Mouse (Mus musculus) midbrain, embryonic 15.5 days (tissue): ENCODE data around the gene Nfia. TPM values are rescaled to one million over a fixed set of nuclear protein-coding genes. Genes with fewer than 3 reads are reported as not detected.
A peak's percentile ranks its signal among the peaks of the same experiment; 100 is the strongest.

Experiments
- ATAC-seq: fragments of 200-750 bp; cut with Nextera tagmentation; replicated peaks from 2 replicates; pipeline ENCODE4 v1.8.0; 2017; ENCODE audit warnings: moderate TSS enrichment
- H3K27ac ChIP-seq: fragments of 300-500 bp; sonication (generic); 2 replicates; pipeline ENCODE4 v1.5.1; 2015; ENCODE audit warnings: mild to moderate bottlenecking, inconsistent platforms
- H3K27me3 ChIP-seq: fragments of 300-500 bp; sonication (generic); replicated peaks from 2 replicates; pipeline ENCODE4 v1.6.1; 2015; ENCODE audit warnings: inconsistent platforms
- H3K36me3 ChIP-seq: fragments of 300-500 bp; sonication (generic); replicated peaks from 2 replicates; pipeline ENCODE4 v1.6.1; 2015; ENCODE audit warnings: inconsistent platforms
- H3K4me1 ChIP-seq: fragments of 300-500 bp; sonication (generic); 2 replicates; pipeline ENCODE4 v1.6.1; 2015; ENCODE audit warnings: inconsistent platforms
- H3K4me2 ChIP-seq: fragments of 300-500 bp; sonication (generic); 2 replicates; pipeline ENCODE4 v1.6.1; 2015; ENCODE audit warnings: inconsistent platforms, mild to moderate bottlenecking, moderate library complexity
- H3K4me3 ChIP-seq: fragments of 300-500 bp; sonication (generic); 2 replicates; pipeline ENCODE4 v1.5.1; 2015; ENCODE audit warnings: mild to moderate bottlenecking, inconsistent platforms
- H3K9ac ChIP-seq: fragments of 300-500 bp; sonication (generic); 2 replicates; pipeline ENCODE4 v1.6.1; 2015; ENCODE audit warnings: mild to moderate bottlenecking, inconsistent platforms
- H3K9me3 ChIP-seq: fragments of 300-500 bp; sonication (generic); 2 replicates; pipeline ENCODE4 v1.6.1; 2016; ENCODE audit warnings: inconsistent platforms
- WGBS: fragments of 180-500 bp; shearing (Covaris S2); methylation state at CpG from one replicate; pipeline ENCODE4 v1.1.7; 2015; ENCODE audit warnings: mixed read lengths; 5-methylcytosine and 5-hydroxymethylcytosine counted together
- polyA plus RNA-seq: library from polyadenylated mRNA; unstranded; fragments of >200 nt; fragmentation: Nextera tagmentation; extraction: Ambion mirVana; gene quantifications from 2 replicates; pipeline ENCODE4 v1.2.1, GENCODE M21; 2015

The Nfia gene
- polyA plus RNA-seq, 1 experiment from 2014 or later: 26.5 TPM

DNA sequence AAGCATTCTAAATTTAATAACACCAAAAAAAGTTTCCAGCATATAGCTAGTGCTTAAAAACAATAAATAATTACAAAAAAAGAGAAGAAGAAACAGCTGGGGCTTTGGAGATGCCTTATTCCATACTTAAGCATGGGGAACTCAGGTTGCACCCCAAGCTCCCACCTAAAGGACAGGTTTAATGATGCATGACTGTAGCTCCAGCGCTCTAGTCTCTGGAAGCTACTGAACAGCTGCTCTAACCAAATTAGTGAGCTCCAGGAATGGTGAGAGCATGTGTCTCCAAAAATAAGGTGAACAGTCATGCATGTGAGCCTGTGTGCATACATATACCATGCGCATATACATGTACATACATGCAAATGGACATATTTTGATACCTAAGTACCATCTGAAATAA is 200.5 kb downstream of the Nfia start:
- H3K9ac ChIP-seq: no peak overlapping the region
- no peaks in the 10 kb centered on the region for H3K27me3 ChIP-seq
- 83% methylated on average over 2 of the region's 2 CpGs for WGBS
- no peaks in the 10 kb centered on the region for H3K36me3 ChIP-seq
- no peaks in the 10 kb centered on the region for H3K4me1 ChIP-seq
- no peak overlapping the region for H3K4me3 ChIP-seq
- ATAC-seq: no peak
- H3K4me2 ChIP-seq: no peak overlapping the region
- no peaks in the 10 kb centered on the region for H3K9me3 ChIP-seq
- no peak overlapping the region for H3K27ac ChIP-seq

DNA sequence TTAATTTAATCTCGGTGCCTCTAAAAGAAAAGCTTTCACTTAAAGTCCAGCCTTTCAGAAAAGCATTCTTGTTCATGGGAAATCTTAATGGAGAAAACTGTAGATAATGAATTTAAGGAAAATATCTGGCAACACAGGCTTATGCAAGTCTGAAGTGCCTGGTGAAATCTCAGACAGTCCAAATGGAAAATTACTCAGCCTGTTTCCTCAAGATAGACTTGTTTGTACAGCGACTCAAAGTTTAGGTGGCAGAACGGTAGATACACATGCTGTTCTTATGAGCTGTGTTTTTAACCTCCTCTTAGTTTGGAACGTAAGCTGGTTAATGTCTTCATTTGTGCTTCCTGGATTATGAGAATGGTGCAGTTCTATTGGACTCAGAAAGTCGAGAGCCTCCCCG is 201.5 kb downstream of the Nfia start:
- 85% methylated on average over 6 of the region's 6 CpGs for WGBS
- no peaks in the 10 kb centered on the region for H3K36me3 ChIP-seq
- no peaks in the 10 kb centered on the region for H3K27me3 ChIP-seq
- no peak for ATAC-seq
- no peak overlapping the region for H3K27ac ChIP-seq
- no peaks in the 10 kb centered on the region for H3K9me3 ChIP-seq
- no peak overlapping the region for H3K9ac ChIP-seq
- no peaks in the 10 kb centered on the region for H3K4me1 ChIP-seq
- no peak overlapping the region for H3K4me3 ChIP-seq
- H3K4me2 ChIP-seq: no peak overlapping the region

DNA sequence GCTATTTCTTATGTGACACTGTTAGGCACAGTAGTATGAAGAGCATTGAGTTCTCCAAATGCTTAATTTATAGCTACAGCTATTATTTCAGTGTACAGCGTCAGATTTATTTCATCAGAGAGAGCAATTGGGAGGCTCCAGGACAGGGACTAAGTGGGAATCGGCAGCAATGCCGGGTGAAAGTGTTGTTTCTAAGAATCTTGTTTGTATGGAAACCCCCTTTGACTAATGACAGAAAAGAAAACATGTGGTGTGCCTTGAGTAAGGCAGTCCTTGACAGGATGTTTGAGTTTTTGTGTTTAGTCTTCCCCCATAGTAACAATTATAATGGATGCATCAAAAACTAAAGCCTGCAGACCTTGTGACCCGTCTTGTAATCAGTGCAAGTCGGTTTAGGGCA is 204.4 kb downstream of the Nfia start:
- Histone ChIP-seq H3K4me2 (no peak overlapping the region), H3K27me3 (no peaks in the 10 kb centered on the region), H3K9ac (no peak overlapping the region), H3K4me1 (no peaks in the 10 kb centered on the region), H3K27ac (no peak overlapping the region), H3K36me3 (no peaks in the 10 kb centered on the region), H3K4me3 (no peak overlapping the region), H3K9me3 (no peaks in the 10 kb centered on the region)
- WGBS: 74% methylated on average over 5 of the region's 5 CpGs
- ATAC-seq: no peak

DNA sequence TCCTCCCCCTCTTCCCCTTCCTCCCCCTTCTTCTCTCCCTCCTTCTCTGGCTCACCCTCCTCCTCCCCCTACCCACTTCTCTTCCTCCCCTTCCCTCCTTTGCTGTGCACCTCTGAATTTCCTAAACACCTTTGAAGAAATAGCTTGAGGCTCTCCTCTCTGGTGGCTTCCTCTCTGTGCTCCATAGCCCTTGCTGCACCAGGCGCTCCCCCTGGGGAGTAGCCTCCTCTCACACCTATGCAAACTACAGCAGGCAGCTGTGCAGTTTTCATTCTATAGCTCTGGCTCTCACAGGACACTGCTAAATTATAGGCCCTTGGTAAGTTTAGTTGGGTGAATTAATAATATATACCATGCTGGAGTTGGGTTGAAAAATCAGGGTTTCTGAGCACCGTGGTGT is 211.8 kb downstream of the Nfia start:
- Histone ChIP-seq H3K4me2 (no peak overlapping the region), H3K4me3 (no peak overlapping the region), H3K9me3 (no peaks in the 10 kb centered on the region), H3K27ac (no peak overlapping the region), H3K4me1 (peaks cover 4% of the 10 kb centered on the region; the same call in 1 of the 2 replicates), H3K36me3 (no peaks in the 10 kb centered on the region), H3K27me3 (no peaks in the 10 kb centered on the region), H3K9ac (no peak overlapping the region)
- no peak for ATAC-seq
- 94% methylated on average over 2 of the region's 2 CpGs for WGBS

DNA sequence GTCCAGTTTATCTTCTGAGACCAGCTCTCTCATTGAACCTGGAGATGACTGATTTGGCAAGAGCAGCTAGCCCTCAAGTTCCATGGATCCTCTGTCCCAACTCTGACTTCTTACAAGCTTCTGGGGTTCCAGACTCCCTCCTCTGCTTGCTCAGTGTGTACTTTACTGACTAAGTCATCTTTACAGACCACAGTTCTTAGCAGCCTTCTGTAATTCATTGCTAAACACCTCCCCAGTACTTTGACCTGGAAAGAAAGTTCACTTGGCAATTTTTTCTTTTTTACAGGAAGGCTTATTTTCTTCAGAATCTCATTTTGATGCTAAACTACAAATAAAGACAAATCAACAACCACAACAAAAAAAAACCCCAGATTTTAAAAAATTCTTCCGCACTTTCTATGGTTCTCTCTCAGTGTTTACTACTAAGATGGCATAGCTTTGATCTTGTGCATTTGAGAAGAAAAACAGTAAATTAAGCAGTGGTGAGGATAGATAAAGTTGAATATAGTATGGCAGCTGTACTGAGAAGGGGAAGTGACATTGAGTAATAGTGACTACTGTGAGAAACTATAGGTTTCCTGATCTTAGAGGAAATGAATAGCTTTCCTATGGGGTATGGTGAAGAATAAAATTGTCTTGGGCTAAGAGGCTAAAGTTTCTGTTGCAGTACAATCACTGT is 213.7 kb downstream of the Nfia start:
- no peak overlapping the region for H3K4me2 ChIP-seq
- no peak overlapping the region for H3K27ac ChIP-seq
- ATAC-seq: no peak
- no peaks in the 10 kb centered on the region for H3K27me3 ChIP-seq
- H3K9ac ChIP-seq: no peak overlapping the region
- WGBS: 92% methylated on average over 1 of the region's 1 CpGs
- H3K9me3 ChIP-seq: no peaks in the 10 kb centered on the region
- no peak overlapping the region for H3K4me3 ChIP-seq
- no peaks in the 10 kb centered on the region for H3K36me3 ChIP-seq
- H3K4me1 ChIP-seq: peaks cover 4% of the 10 kb centered on the region; the same call in 1 of the 2 replicates

DNA sequence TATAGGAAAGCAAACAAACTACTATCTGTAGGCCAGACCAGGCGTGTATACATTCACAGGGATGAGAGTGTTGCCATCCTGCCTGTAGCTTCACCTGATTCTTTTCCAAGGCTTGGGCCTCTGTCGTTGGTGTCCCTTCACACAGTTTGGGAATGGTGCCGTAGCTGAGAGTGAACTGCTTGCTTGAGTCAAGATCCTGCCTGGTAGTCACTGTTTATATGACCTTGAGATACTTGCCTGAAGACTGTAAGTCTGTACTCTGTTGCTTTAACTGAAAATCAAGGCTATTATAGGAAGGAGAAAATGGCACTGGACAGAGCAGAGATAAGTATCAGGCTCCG is 214.2 kb downstream of the Nfia start:
- WGBS: 86% methylated on average over 4 of the region's 4 CpGs
- no peaks in the 10 kb centered on the region for H3K36me3 ChIP-seq
- no peaks in the 10 kb centered on the region for H3K9me3 ChIP-seq
- no peak overlapping the region for H3K4me3 ChIP-seq
- H3K27me3 ChIP-seq: no peaks in the 10 kb centered on the region
- no peak overlapping the region for H3K9ac ChIP-seq
- H3K4me1 ChIP-seq: peaks cover 4% of the 10 kb centered on the region; the same call in 1 of the 2 replicates
- no peak for ATAC-seq
- H3K27ac ChIP-seq: no peak overlapping the region
- H3K4me2 ChIP-seq: no peak overlapping the region

DNA sequence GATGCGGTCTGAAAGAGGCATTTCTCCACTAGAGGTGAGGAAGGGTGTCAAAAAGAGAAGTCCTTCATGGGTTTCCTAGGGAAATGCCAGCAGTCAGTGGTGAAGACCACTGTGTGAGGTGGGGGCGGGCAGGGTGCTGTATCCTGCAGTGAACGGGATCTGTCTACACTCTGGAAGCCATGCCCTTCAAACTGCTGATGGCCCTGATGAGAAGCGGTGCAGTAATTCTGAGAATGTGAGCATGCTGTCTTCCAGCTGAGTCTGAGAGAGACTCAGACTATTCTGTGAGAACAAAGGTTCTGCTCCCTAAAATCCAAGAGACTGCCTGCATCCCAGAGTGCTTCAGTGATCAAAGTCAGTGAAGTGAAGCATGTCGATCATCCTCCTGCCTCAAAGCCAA is 216.2 kb downstream of the Nfia start:
- Histone ChIP-seq H3K27me3 (no peaks in the 10 kb centered on the region), H3K36me3 (no peaks in the 10 kb centered on the region), H3K9ac (no peak overlapping the region), H3K27ac (0 out of 2 replicates have a peak overlapping the region, but pooled peaks have one; percentile 50), H3K4me1 (peaks cover 7% of the 10 kb centered on the region; the same call in 1 of the 2 replicates), H3K4me3 (no peak overlapping the region), H3K9me3 (no peaks in the 10 kb centered on the region), H3K4me2 (no peak overlapping the region)
- WGBS: 27% methylated on average over 5 of the region's 5 CpGs
- no peak for ATAC-seq

DNA sequence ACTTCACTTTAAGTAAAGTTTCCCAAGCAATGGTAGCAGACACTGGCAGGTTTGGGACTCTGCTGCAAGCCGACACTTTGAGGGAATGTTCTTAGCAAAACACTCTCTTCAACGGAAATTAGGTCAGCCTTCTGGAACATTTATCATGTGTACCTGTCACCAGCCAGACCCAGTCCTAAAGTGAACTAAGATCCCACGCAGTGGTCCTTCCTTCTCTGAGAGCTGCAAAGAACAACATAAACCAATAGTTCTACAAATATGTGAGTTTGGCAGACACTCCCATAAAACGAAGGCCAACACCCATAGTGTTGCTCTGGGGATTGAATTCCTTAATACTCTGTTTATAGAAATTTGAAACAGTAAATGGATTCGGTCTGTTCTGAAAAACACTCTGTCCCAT is 217.9 kb downstream of the Nfia start:
- Histone ChIP-seq H3K4me1 (peaks cover 7% of the 10 kb centered on the region; the same call in 1 of the 2 replicates), H3K9me3 (no peaks in the 10 kb centered on the region), H3K27ac (no peak overlapping the region), H3K27me3 (no peaks in the 10 kb centered on the region), H3K36me3 (no peaks in the 10 kb centered on the region), H3K9ac (no peak overlapping the region), H3K4me2 (no peak overlapping the region), H3K4me3 (no peak overlapping the region)
- 79% methylated on average over 5 of the region's 5 CpGs for WGBS
- no peak for ATAC-seq

DNA sequence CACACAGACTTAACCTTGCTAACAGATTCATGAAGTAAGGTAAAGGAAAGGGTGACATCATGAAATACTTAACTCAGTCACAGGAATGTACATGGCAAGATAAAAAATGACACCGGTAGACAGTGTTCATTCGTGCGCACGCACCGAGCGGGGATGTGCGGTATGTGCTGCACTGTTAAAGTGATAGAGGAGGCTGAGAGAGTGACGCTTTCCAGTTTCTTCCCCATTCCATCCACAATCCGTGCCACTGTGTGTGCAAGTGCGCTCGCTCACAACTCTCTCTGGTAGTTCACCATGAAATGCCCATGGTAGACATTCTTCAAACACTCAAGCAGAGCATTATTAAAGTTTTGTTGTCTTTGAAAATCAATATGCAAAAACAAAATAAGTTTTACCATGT is 218.9 kb downstream of the Nfia start:
- no peaks in the 10 kb centered on the region for H3K36me3 ChIP-seq
- H3K4me3 ChIP-seq: no peak overlapping the region
- H3K27ac ChIP-seq: no peak overlapping the region
- H3K4me2 ChIP-seq: no peak overlapping the region
- no peaks in the 10 kb centered on the region for H3K9me3 ChIP-seq
- ATAC-seq: no peak
- H3K27me3 ChIP-seq: no peaks in the 10 kb centered on the region
- H3K9ac ChIP-seq: no peak overlapping the region
- H3K4me1 ChIP-seq: peaks cover 7% of the 10 kb centered on the region; the same call in 1 of the 2 replicates
- 74% methylated on average over 11 of the region's 11 CpGs for WGBS

DNA sequence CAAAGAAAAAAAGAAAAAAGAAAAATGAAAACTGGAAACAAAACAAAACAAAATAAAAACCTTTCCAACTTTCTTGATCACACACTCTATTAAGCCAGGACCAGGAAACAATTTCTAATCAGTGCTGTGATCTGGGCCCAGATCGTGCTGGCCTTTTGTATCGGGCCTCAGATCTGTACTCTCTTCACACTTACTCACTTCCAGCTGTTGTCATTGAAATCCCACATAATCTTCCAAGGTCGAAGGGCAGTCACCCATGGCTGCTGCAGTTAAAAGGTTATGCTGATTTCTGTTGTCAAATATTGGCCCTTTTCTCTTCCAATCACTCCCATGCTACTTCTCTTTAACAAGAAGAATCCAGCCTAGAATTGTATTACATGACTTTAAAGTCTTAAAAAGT is 219.3 kb downstream of the Nfia start:
- no peak for ATAC-seq
- Histone ChIP-seq H3K36me3 (no peaks in the 10 kb centered on the region), H3K4me1 (peaks cover 10% of the 10 kb centered on the region), H3K27me3 (no peaks in the 10 kb centered on the region), H3K4me2 (no peak overlapping the region), H3K27ac (no peak overlapping the region), H3K9me3 (no peaks in the 10 kb centered on the region), H3K9ac (no peak overlapping the region), H3K4me3 (no peak overlapping the region)
- 17% methylated on average over 3 of the region's 3 CpGs for WGBS

DNA sequence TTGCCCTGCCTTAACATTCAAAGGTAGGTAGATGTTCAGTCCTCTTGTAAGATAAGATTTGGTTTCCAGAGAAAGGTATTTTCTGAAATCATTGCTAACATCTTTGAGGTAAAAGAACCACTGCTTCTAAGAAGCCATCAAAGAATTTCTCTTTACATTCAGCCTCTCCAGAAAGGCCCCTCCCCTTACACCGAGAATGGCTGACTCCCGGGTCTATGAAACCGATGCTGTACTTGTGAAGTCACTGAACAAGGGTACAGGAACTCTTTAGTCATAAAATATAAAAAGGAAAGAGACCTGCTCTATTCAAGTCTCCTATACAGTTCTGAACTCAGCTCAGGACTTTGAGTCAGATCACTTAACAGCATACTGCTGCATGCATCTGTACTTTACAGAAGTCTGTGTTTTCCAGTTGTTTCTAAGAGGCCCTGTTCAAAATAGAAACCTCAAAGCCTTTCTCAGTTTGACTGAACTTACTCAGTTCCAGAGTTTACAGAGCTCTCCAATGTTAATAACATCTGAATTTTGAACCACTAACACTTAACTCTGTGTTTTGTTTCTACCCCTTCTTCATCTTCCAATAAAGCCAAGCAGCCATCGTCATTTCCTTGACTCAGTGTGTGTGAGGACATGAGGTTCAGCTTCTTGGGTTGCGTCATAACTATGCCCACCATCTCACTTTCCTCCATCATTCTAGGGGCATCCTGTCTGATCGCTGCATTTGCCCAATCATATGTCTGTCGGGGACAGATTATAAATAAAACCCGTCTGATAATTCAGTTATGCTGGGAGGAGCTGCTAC is 223.6 kb downstream of the Nfia start:
- H3K36me3 ChIP-seq: no peaks in the 10 kb centered on the region
- no peak for ATAC-seq
- no peaks in the 10 kb centered on the region for H3K9me3 ChIP-seq
- no peak overlapping the region for H3K4me3 ChIP-seq
- H3K4me1 ChIP-seq: peaks cover 6% of the 10 kb centered on the region
- H3K27ac ChIP-seq: no peak overlapping the region
- no peak overlapping the region for H3K9ac ChIP-seq
- WGBS: 76% methylated on average over 8 of the region's 8 CpGs
- no peak overlapping the region for H3K4me2 ChIP-seq
- no peaks in the 10 kb centered on the region for H3K27me3 ChIP-seq

DNA sequence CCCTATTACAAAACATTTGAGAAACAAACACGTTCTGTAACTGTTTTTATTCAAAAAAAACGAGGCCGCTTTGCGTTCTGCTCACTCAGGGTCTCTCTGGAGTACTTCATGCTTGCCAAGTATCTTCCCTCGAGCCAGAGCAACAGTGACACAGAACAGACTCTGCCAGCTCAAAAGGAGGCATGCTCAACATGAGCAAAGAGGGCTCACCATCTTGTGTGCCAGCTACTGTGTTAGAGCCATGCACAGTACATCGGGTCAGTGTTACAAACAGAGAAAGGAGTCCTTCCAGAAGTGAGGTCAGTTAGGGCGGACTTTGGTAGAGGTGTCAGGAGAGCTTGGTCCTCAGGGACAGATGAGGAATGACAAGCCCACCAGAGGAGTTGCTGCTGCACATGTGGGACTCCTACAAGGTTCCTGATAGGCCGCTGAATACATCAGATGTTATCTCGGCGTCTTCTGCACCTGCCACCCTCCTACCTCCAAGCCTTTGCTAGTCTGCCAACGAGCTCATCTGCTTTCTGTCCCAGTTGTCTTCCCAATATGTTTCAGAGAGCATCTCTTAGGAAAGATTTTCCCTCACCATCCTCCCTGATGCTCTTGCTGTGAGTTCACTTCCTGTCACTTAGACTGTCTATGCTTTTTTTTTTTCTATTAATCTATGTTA is 224.8 kb downstream of the Nfia start:
- ATAC-seq: no peak
- 82% methylated on average over 11 of the region's 11 CpGs for WGBS
- no peak overlapping the region for H3K27ac ChIP-seq

More for the DNA sequence above, 224.8 kb downstream of the Nfia start:
- Histone ChIP-seq H3K4me2 (no peak overlapping the region), H3K27me3 (no peaks in the 10 kb centered on the region), H3K4me1 (peaks cover 6% of the 10 kb centered on the region), H3K36me3 (no peaks in the 10 kb centered on the region), H3K9me3 (no peaks in the 10 kb centered on the region), H3K4me3 (no peak overlapping the region), H3K9ac (no peak overlapping the region)
